Mouse (Mus musculus) stomach, postnatal 0 days (tissue): ENCODE data around the gene Ankfn1. TPM values are rescaled to one million over a fixed set of nuclear protein-coding genes. Genes with fewer than 3 reads are reported as not detected.

Experiments
- ATAC-seq: fragments of 200-750 bp; cut with Nextera tagmentation; 2 replicates; pipeline ENCODE4 v1.8.0; 2017; ENCODE audit not compliant: low FRiP score, low TSS enrichment
- DNase-seq: peaks from one replicate; pipeline ENCODE4 v3.0.0-alpha.2; 2016; ENCODE audit warnings: low spot score
- H3K27ac ChIP-seq: fragments of 300-500 bp; sonication (generic); replicated peaks from 2 replicates; pipeline ENCODE4 v1.5.1; 2014; ENCODE audit warnings: mild to moderate bottlenecking, control low read depth
- H3K27me3 ChIP-seq: fragments of 300-500 bp; sonication (generic); 2 replicates; pipeline ENCODE4 v1.6.1; 2014; ENCODE audit warnings: low read length; ENCODE audit not compliant: control insufficient read depth, insufficient read depth
- H3K36me3 ChIP-seq: fragments of 300-500 bp; sonication (generic); 2 replicates; pipeline ENCODE4 v1.6.1; 2014; ENCODE audit warnings: low read length, mixed read lengths; ENCODE audit not compliant: control insufficient read depth, insufficient read depth
- H3K4me1 ChIP-seq: fragments of 300-500 bp; sonication (generic); replicated peaks from 2 replicates; pipeline ENCODE4 v1.6.1; 2014; ENCODE audit warnings: antibody characterized with exemption; ENCODE audit not compliant: control insufficient read depth, insufficient read depth
- H3K4me2 ChIP-seq: fragments of 300-500 bp; sonication (generic); replicated peaks from 2 replicates; pipeline ENCODE4 v1.6.1; 2014; ENCODE audit warnings: low read depth, mild to moderate bottlenecking, control low read depth, moderate library complexity
- H3K4me3 ChIP-seq: fragments of 300-500 bp; sonication (generic); 2 replicates; pipeline ENCODE4 v1.5.1; 2014; ENCODE audit warnings: low read depth, low read length, control low read depth
- H3K9ac ChIP-seq: fragments of 300-500 bp; sonication (generic); 2 replicates; pipeline ENCODE4 v1.6.1; 2014; ENCODE audit warnings: mild to moderate bottlenecking, low read length, control low read depth, mixed read lengths
- H3K9me3 ChIP-seq: fragments of 300-500 bp; sonication (generic); 2 replicates; pipeline ENCODE4 v1.6.1; 2016; ENCODE audit warnings: low read length; ENCODE audit not compliant: control insufficient read depth
- CTCF ChIP-seq: IDR thresholded peaks from 2 replicates; pipeline ENCODE4 v1.5.1; 2016; ENCODE audit warnings: antibody characterized with exemption, low read depth, mild to moderate bottlenecking, moderate library complexity
- EP300 ChIP-seq: optimal IDR thresholded peaks from 2 replicates; pipeline ENCODE3; 2016; ENCODE audit warnings: antibody characterized with exemption
- WGBS: fragments of 180-500 bp; shearing (Covaris S2); extraction: QIAGEN DNeasy Blood & Tissue Kit; methylation state at CpG from one replicate; pipeline ENCODE4 v1.1.7; 2014; 5-methylcytosine and 5-hydroxymethylcytosine counted together
- polyA plus RNA-seq: library from polyadenylated mRNA; unstranded; fragments of >200 nt; fragmentation: Nextera tagmentation; extraction: Ambion mirVana; gene quantifications from 2 replicates; pipeline ENCODE4 v1.2.1, GENCODE M21; 2015

The Ankfn1 gene
- polyA plus RNA-seq, 1 experiment from 2014 or later, result 0.10 TPM

GRCm38 (mm10) chr11:89586341-89586740 is 191.1 kb downstream of the Ankfn1 start:
- TF ChIP-seq CTCF, result no peak
- H3K4me2 ChIP-seq, result no peak overlapping the region
- no peak overlapping the region for H3K4me3 ChIP-seq
- H3K27ac ChIP-seq, result no peak overlapping the region
- H3K36me3 ChIP-seq, result no peaks in the 10 kb centered on the region
- DNase-seq, result no peak
- no peaks in the 10 kb centered on the region for H3K27me3 ChIP-seq
- no peak for ATAC-seq
- no peaks in the 10 kb centered on the region for H3K9me3 ChIP-seq
- 51% methylated on average over 2 of the region's 2 CpGs for WGBS
- no peak overlapping the region for H3K9ac ChIP-seq
- H3K4me1 ChIP-seq, result no peaks in the 10 kb centered on the region

- no peaks in the 10 kb centered on the region for H3K27me3 ChIP-seq
- H3K4me1 ChIP-seq, result no peaks in the 10 kb centered on the region
- no peak for ATAC-seq
- H3K4me3 ChIP-seq, result no peak overlapping the region
- TF ChIP-seq EP300, result no peak
- TF ChIP-seq CTCF, result no peak
- 57% methylated on average over 6 of the region's 6 CpGs for WGBS
- H3K4me2 ChIP-seq, result no peak overlapping the region
- no peak overlapping the region for H3K27ac ChIP-seq
- no peaks in the 10 kb centered on the region for H3K36me3 ChIP-seq
- H3K9me3 ChIP-seq, result no peaks in the 10 kb centered on the region
- no peak overlapping the region for H3K9ac ChIP-seq
- no peak for DNase-seq
These were observed 197.6 kb downstream of the Ankfn1 start for GRCm38 (mm10) chr11:89579826-89580225.

- Histone ChIP-seq H3K9ac (no peak overlapping the region), H3K36me3 (no peaks in the 10 kb centered on the region), H3K27me3 (no peaks in the 10 kb centered on the region), H3K4me2 (no peak overlapping the region), H3K27ac (no peak overlapping the region), H3K4me1 (no peaks in the 10 kb centered on the region), H3K4me3 (no peak overlapping the region), H3K9me3 (no peaks in the 10 kb centered on the region)
- ATAC-seq (no peak), DNase-seq (no peak)
- 84% methylated on average over 4 of the region's 4 CpGs for WGBS
- no peak for TF ChIP-seq CTCF
These were observed 198.3 kb downstream of the Ankfn1 start for GRCm38 (mm10) chr11:89579111-89579510.

GRCm38 (mm10) chr11:89574269-89574838 is 203.1 kb downstream of the Ankfn1 start:
- ATAC-seq (no peak), DNase-seq (no peak)
- no peaks in the 10 kb centered on the region for H3K36me3 ChIP-seq
- no peak overlapping the region for H3K9ac ChIP-seq
- no peak overlapping the region for H3K4me3 ChIP-seq
- 67% methylated on average over 11 of the region's 11 CpGs for WGBS
- H3K4me2 ChIP-seq, result no peak overlapping the region
- H3K27ac ChIP-seq, result no peak overlapping the region
- no peaks in the 10 kb centered on the region for H3K27me3 ChIP-seq
- H3K9me3 ChIP-seq, result no peaks in the 10 kb centered on the region
- H3K4me1 ChIP-seq, result no peaks in the 10 kb centered on the region
- TF ChIP-seq CTCF (no peak), EP300 (no peak)

- Histone ChIP-seq H3K9me3 (no peaks in the 10 kb centered on the region), H3K4me1 (no peaks in the 10 kb centered on the region), H3K4me3 (no peak overlapping the region), H3K9ac (no peak overlapping the region), H3K27me3 (no peaks in the 10 kb centered on the region), H3K27ac (no peak overlapping the region), H3K36me3 (no peaks in the 10 kb centered on the region), H3K4me2 (no peak overlapping the region)
- ATAC-seq (no peak), DNase-seq (no peak)
- TF ChIP-seq CTCF (no peak), EP300 (no peak)
- WGBS, result 60% methylated on average over 11 of the region's 11 CpGs
These were observed 207.9 kb downstream of the Ankfn1 start for GRCm38 (mm10) chr11:89569391-89570145.

- TF ChIP-seq EP300, result no peak
- no peak for TF ChIP-seq CTCF
- no peak for ATAC-seq
- H3K36me3 ChIP-seq, result no peaks in the 10 kb centered on the region
These were observed 209.2 kb downstream of the Ankfn1 start for GRCm38 (mm10) chr11:89568246-89568645.

More at GRCm38 (mm10) chr11:89568246-89568645, 209.2 kb downstream of the Ankfn1 start:
- H3K4me2 ChIP-seq, result no peak overlapping the region
- no peaks in the 10 kb centered on the region for H3K4me1 ChIP-seq
- no peak overlapping the region for H3K4me3 ChIP-seq
- DNase-seq, result no peak
- no peaks in the 10 kb centered on the region for H3K9me3 ChIP-seq
- WGBS, result 87% methylated on average over 4 of the region's 4 CpGs
- no peak overlapping the region for H3K27ac ChIP-seq
- H3K27me3 ChIP-seq, result no peaks in the 10 kb centered on the region
- no peak overlapping the region for H3K9ac ChIP-seq
